Mouse (Mus musculus) myocyte (in vitro differentiated cells): ENCODE results near the gene Tlr4.

Experiments used
- POLR2A ChIP-seq: IDR thresholded peaks from one replicate; pipeline ENCODE4 v1.6.1; 2011; ENCODE audit warnings: low read depth, mild to moderate bottlenecking, control low read depth, moderate library complexity; ENCODE audit not compliant: insufficient read length
- TCF12 ChIP-seq: IDR thresholded peaks from one replicate; pipeline ENCODE4 v1.6.1; 2011; ENCODE audit warnings: mild to moderate bottlenecking, control low read depth; ENCODE audit not compliant: poor library complexity, insufficient read depth, severe bottlenecking

DNA sequence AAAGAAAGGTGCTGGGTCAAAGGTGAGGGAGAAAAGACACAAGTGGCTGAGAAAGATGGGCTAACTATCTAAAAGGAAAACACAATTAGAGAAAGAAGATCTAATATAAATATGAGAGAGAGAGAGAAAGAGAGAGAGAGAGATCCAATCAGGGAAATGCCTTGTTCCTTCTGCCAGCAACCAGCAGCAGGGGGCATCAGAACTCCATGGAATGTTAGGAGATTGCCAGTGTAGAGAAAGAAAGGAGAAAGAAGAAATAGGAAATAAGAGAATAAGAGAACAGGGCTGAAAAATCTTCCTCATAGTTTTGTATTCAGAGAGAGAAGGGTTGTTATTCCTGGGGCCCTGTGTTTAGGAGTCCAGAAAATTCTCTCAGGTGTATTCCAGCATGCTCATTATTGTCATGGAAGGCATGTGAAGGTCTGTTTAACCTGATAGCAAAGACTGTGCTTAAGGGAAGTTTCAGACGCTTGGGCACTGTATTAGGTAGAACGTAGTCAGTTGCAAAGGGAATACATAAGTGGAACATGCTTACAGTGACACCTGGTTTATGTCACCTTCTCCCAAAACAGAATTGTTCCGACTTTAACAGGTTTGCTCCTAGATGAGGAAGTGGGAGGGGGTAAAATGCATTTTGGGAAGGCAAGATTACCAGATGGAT, 96.4 kb downstream of the Tlr4 start:
- TF ChIP-seq TCF12, result no peak
- TF ChIP-seq POLR2A, result no peak
